Mouse (Mus musculus) macrophage (primary cell): ENCODE results near the gene Gm45062. TPM values are rescaled to one million over a fixed set of nuclear protein-coding genes. Genes with fewer than 3 reads are reported as not detected.

ENCODE experiments used
- H3K27ac ChIP-seq: fragments of 350-480 bp; formaldehyde crosslinking; 2 replicates; pipeline ENCODE4 v1.9.0; 2021
- H3K36me3 ChIP-seq: fragments of 350-480 bp; formaldehyde crosslinking; 2 replicates; pipeline ENCODE4 v1.9.0; 2021; ENCODE audit errors: inconsistent target
- H3K4me3 ChIP-seq: fragments of 350-480 bp; formaldehyde crosslinking; 2 replicates; pipeline ENCODE4 v1.9.0; 2021; ENCODE audit errors: inconsistent target
- H3K79me2 ChIP-seq: fragments of 350-480 bp; formaldehyde crosslinking; 2 replicates; pipeline ENCODE4 v1.9.0; 2021; ENCODE audit errors: inconsistent target
- WGBS: methylation state at CpG from one replicate; pipeline ENCODE4 v1.1.7; 2026; ENCODE audit warnings: inconsistent platforms; ENCODE audit not compliant: missing documents; 5-methylcytosine and 5-hydroxymethylcytosine counted together
- polyA plus RNA-seq: library from polyadenylated mRNA; stranded (reverse); fragments of 250-400 nt; gene quantifications from 3 replicates; pipeline ENCODE4 v1.2.4, GENCODE M21; 2018; ENCODE audit warnings: inconsistent platforms

Gene Gm45062
- polyA plus RNA-seq, 1 experiment from 2014 or later, result 2.7 TPM

- no peak overlapping the region for H3K27ac ChIP-seq
- H3K79me2 ChIP-seq, result no peaks in the 10 kb centered on the region
- WGBS, result 94% methylated on average over 4 of the region's 4 CpGs
- no peak overlapping the region for H3K4me3 ChIP-seq
- no peaks in the 10 kb centered on the region for H3K36me3 ChIP-seq
Measured at GRCm38 (mm10) chr6:8474820-8475219, 215.6 kb downstream of the Gm45062 start.

DNA sequence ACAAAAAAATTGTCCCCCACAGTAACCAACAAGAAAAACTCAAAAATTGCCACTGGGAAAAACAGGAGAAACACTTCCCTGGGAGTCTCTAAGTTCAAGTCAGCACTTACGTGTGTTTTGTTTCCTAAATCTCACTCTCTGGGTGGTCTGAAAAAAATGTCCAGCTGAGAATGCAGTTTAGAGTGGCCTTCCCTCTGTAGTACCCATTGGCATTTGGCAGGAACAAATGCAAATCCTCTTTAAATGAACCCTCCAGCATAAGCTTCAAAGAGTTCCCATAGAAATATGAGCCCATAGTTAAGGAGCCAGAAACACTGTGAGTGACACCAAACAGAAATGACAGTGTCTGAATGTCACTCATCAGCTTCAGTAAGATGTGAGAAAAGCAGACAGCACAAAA is 219.9 kb downstream of the Gm45062 start:
- 100% methylated on average over 1 of the region's 1 CpGs for WGBS
- no peak overlapping the region for H3K27ac ChIP-seq
- H3K79me2 ChIP-seq, result no peaks in the 10 kb centered on the region
- H3K4me3 ChIP-seq, result no peak overlapping the region
- H3K36me3 ChIP-seq, result no peaks in the 10 kb centered on the region

DNA sequence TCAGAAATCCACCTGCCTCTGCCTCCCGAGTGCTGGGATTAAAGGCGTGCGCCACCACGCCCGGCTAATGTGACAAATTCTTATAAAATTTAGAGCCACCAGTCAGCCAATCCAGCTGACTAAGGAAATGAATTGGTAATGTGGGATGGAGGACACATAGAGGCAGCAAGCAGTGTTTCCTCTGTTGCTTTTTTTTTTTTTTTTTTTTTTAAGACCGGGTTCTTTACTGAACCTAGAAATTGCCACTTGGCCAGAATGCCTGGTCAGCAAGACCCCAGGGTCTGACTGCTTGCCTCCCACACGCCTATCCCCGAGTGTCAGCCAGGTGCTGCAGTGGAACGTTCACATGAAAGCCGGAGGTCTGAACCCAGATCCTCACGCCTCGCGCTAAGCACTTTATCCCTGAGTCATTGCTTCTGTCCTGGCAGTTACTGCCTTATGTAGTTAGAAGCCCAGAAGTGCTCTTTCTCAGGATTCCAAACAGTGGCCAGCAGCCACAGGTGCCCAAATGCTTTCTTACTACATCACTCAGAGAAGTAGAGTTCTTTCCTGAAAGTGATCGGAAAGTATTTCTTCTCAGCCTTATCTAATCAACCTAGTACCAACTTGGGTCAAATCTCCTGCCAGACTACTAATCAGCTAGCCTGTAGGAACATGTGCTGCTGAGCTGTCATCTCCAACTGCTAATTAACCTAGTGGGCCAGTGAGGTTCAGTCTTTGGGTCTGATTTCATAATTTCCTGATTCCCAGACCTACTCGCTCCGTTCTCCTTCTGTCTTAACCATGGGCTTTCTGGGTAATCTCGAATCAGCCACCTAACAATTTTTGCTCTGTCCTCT is 225.4 kb downstream of the Gm45062 start:
- H3K4me3 ChIP-seq, result no peak overlapping the region
- no peak overlapping the region for H3K27ac ChIP-seq
- no peaks in the 10 kb centered on the region for H3K79me2 ChIP-seq
- H3K36me3 ChIP-seq, result no peaks in the 10 kb centered on the region
- 83% methylated on average over 17 of the region's 17 CpGs for WGBS

GRCm38 (mm10) chr6:8485414-8486175 is 226.3 kb downstream of the Gm45062 start:
- no peak overlapping the region for H3K4me3 ChIP-seq
- no peaks in the 10 kb centered on the region for H3K36me3 ChIP-seq
- WGBS, result 80% methylated on average over 15 of the region's 16 CpGs
- H3K79me2 ChIP-seq, result no peaks in the 10 kb centered on the region
- H3K27ac ChIP-seq, result no peak overlapping the region

DNA sequence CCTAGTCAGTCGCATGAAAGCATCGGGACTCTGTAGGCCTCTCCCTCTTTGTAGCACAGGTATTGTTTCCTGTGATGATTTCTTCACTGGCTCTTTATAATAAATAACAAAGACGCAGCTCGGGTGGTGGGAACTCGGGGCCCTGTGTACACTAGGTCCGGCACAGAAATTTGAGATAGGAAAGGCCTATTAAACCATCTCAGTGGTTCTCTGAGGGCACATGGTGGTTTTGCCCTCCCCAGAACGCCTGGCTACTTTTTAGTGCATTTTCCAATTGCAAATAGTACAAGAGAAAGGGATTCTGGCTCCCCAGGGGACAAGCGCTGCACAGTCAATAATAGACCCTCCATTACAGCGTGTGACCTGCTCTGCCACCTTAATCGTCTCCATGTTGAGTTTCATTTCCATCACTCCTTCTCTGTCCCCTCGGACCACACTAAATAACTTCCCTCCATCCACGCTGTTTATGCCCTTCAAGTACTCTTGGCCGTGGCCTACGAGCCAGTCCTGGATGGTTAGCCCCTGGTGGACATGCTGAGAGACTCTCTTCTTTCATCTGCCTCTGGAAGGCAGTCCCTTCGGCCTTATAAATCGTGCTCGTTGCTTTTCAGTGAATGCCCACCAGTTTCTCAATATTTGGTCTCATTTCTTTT is 227.3 kb downstream of the Gm45062 start:
- Histone ChIP-seq H3K27ac (no peak overlapping the region), H3K4me3 (no peak overlapping the region), H3K36me3 (no peaks in the 10 kb centered on the region), H3K79me2 (no peaks in the 10 kb centered on the region)
- 93% methylated on average over 17 of the region's 17 CpGs for WGBS

- WGBS, result 93% methylated on average over 20 of the region's 20 CpGs
- no peak overlapping the region for H3K4me3 ChIP-seq
- H3K79me2 ChIP-seq, result no peaks in the 10 kb centered on the region
- H3K36me3 ChIP-seq, result no peaks in the 10 kb centered on the region
- H3K27ac ChIP-seq, result no peak overlapping the region
Measured at GRCm38 (mm10) chr6:8487044-8487853, 228.0 kb downstream of the Gm45062 start.

DNA sequence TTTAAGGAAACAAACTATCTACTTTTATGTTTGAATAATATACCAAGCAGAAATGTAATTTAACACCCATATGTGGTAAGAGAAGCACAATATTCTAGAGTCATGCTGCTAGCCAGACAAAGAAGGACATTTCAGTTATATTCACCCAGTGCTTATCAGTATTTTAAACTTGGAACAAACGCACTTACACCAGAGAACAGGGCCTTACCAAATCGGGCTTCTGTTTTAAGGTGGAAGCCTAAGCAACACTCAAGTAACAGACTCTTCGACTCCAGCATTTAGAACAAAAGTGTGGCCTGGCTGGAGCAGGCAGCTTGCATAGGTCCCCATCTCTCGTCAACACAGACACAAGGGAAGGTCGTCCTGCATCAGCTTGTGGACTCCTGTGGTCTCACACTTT is 229.0 kb downstream of the Gm45062 start:
- Histone ChIP-seq H3K4me3 (no peak overlapping the region), H3K36me3 (no peaks in the 10 kb centered on the region), H3K79me2 (no peaks in the 10 kb centered on the region), H3K27ac (no peak overlapping the region)
- 89% methylated on average over 5 of the region's 5 CpGs for WGBS

DNA sequence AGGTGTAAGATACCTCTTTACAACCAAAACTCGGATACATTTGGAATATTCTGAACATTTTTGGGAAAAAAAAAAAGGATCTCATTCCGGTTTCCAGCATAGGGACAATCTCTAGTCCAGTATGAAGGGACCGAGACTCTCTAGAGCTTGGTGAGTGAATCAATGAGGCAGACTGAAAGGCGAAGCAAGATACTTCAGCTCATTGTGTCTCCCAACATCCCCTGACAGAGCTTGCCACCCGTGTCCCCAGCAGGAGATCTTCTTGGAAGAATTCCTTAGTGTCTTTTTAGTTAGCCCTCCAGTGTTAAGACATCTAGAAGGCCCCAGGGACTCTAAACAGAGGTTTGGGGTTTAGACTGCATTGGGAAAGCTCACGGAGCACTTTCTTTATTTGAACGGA is 230.0 kb downstream of the Gm45062 start:
- 88% methylated on average over 7 of the region's 7 CpGs for WGBS
- Histone ChIP-seq H3K27ac (no peak overlapping the region), H3K79me2 (no peaks in the 10 kb centered on the region), H3K4me3 (no peak overlapping the region), H3K36me3 (no peaks in the 10 kb centered on the region)

DNA sequence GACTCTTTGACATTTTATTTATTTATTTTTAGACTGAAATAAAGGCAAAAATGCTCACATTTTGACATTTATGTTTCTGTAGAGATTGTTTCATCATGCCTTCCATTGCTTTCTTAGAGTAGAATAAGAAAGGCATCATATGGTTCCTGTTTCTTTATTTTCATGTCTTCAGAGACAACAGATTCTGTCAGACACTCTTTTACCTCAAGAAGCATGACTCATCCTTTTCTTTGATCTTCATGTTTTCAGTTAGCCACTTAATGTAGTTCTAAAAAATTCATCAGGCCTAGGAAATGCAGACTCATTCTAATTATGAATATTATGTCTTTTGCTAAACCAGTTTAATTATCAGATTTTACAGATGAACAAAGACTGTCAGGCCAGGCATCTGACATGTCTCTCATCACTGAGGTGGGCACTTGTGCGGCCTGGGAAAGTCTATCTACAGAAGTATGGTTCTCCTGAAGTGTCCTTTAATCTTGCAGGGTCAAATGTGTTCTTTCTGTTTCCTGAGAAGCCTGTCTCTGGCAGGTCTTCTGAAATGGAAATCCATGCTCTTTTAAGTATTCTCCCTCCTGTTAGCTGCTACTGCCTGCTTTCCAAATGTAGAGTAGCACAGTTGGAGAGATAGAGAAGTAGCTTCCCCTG is 230.8 kb downstream of the Gm45062 start:
- H3K4me3 ChIP-seq, result no peak overlapping the region
- H3K79me2 ChIP-seq, result no peaks in the 10 kb centered on the region
- H3K36me3 ChIP-seq, result no peaks in the 10 kb centered on the region
- 100% methylated on average over 1 of the region's 1 CpGs for WGBS
- H3K27ac ChIP-seq, result no peak overlapping the region

GRCm38 (mm10) chr6:8492248-8492647 is 233.0 kb downstream of the Gm45062 start:
- no peaks in the 10 kb centered on the region for H3K36me3 ChIP-seq
- H3K4me3 ChIP-seq, result no peak overlapping the region
- H3K79me2 ChIP-seq, result no peaks in the 10 kb centered on the region
- 89% methylated on average over 3 of the region's 3 CpGs for WGBS
- no peak overlapping the region for H3K27ac ChIP-seq

GRCm38 (mm10) chr6:8495109-8495826 is 236.0 kb downstream of the Gm45062 start:
- no peak overlapping the region for H3K4me3 ChIP-seq

DNA sequence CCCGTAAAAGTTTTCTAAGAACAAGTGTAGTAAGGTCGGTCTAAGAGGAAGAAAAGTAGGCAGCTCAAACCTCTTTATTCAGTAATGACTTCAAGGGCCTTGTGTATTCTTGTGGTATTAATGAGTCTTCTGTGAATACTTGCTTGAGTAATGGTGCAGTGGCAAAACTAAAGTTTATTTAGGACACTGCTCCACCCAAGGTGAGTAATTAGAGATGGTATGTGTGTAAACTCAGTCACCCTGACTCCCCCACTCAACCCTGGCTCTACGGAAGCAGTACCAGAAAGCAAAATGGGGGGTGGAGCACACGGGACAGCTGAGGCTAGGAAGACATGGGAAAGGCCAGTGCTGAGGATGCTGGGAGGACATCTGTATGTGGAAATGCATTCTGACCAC is 236.6 kb downstream of the Gm45062 start:
- peak overlapping the region; percentile 41 for H3K27ac ChIP-seq

More at GRCm38 (mm10) chr6:8495109-8495826, 236.0 kb downstream of the Gm45062 start:
- no peaks in the 10 kb centered on the region for H3K36me3 ChIP-seq
- no peaks in the 10 kb centered on the region for H3K79me2 ChIP-seq
- 14% methylated on average over 5 of the region's 5 CpGs for WGBS
- H3K27ac ChIP-seq, result peak overlapping the region; percentile 41

GRCm38 (mm10) chr6:8497234-8497867 is 238.1 kb downstream of the Gm45062 start:
- no peak overlapping the region for H3K27ac ChIP-seq
- 91% methylated on average over 6 of the region's 6 CpGs for WGBS

More for the DNA sequence above, 236.6 kb downstream of the Gm45062 start:
- WGBS, result 68% methylated on average over 4 of the region's 4 CpGs
- Histone ChIP-seq H3K36me3 (no peaks in the 10 kb centered on the region), H3K79me2 (no peaks in the 10 kb centered on the region), H3K4me3 (no peak overlapping the region)

More at GRCm38 (mm10) chr6:8497234-8497867, 238.1 kb downstream of the Gm45062 start:
- H3K79me2 ChIP-seq, result no peaks in the 10 kb centered on the region
- H3K4me3 ChIP-seq, result no peak overlapping the region
- no peaks in the 10 kb centered on the region for H3K36me3 ChIP-seq
